Mouse (Mus musculus) midbrain, postnatal 0 days (tissue): Measurements from ENCODE around the gene Ppfibp2. TPM values are rescaled to one million over a fixed set of nuclear protein-coding genes. Genes with fewer than 3 reads are reported as not detected.

ENCODE experiments used
- ATAC-seq: fragments of 200-750 bp; cut with Nextera tagmentation; 2 replicates; pipeline ENCODE4 v1.8.0; 2017; ENCODE audit warnings: moderate number of reproducible peaks, mild to moderate bottlenecking, moderate TSS enrichment, moderate library complexity; ENCODE audit not compliant: low FRiP score
- DNase-seq: peaks from one replicate; pipeline ENCODE4 v3.0.0-alpha.2; 2015; ENCODE audit warnings: low spot score
- H3K27ac ChIP-seq: fragments of 300-500 bp; sonication (generic); 2 replicates; pipeline ENCODE4 v1.5.1; 2014; ENCODE audit warnings: low read depth, mild to moderate bottlenecking, low read length, mixed read lengths
- H3K27me3 ChIP-seq: fragments of 300-500 bp; sonication (generic); 2 replicates; pipeline ENCODE4 v1.6.1; 2014; ENCODE audit warnings: low read length, control low read depth, mixed read lengths; ENCODE audit not compliant: insufficient read depth
- H3K36me3 ChIP-seq: fragments of 300-500 bp; sonication (generic); 2 replicates; pipeline ENCODE4 v1.6.1; 2014; ENCODE audit warnings: low read length, control low read depth, mixed read lengths; ENCODE audit not compliant: insufficient read depth
- H3K4me1 ChIP-seq: fragments of 300-500 bp; sonication (generic); 2 replicates; pipeline ENCODE4 v1.6.1; 2014; ENCODE audit warnings: mild to moderate bottlenecking, control low read depth, antibody characterized with exemption, low read length, mixed read lengths; ENCODE audit not compliant: insufficient read depth
- H3K4me2 ChIP-seq: fragments of 300-500 bp; sonication (generic); 2 replicates; pipeline ENCODE4 v1.6.1; 2014; ENCODE audit warnings: low read depth, mild to moderate bottlenecking, low read length, mixed read lengths; ENCODE audit not compliant: poor library complexity, severe bottlenecking
- H3K4me3 ChIP-seq: fragments of 300-500 bp; sonication (generic); 2 replicates; pipeline ENCODE4 v1.5.1; 2014; ENCODE audit warnings: low read depth, mild to moderate bottlenecking, low read length, moderate library complexity
- H3K9ac ChIP-seq: fragments of 300-500 bp; sonication (generic); replicated peaks from 2 replicates; pipeline ENCODE4 v1.6.1; 2014; ENCODE audit warnings: mild to moderate bottlenecking, low read length, moderate library complexity, mixed read lengths; ENCODE audit not compliant: poor library complexity, severe bottlenecking
- H3K9me3 ChIP-seq: fragments of 300-500 bp; sonication (generic); 2 replicates; pipeline ENCODE4 v1.6.1; 2016; ENCODE audit warnings: low read length, control low read depth
- CTCF ChIP-seq: IDR thresholded peaks from 2 replicates; pipeline ENCODE4 v1.5.1; 2016; ENCODE audit warnings: antibody characterized with exemption, mild to moderate bottlenecking
- WGBS: fragments of 180-500 bp; shearing (Covaris S2); extraction: QIAGEN DNeasy Blood & Tissue Kit; methylation state at CpG from one replicate; pipeline ENCODE4 v1.1.7; 2014; 5-methylcytosine and 5-hydroxymethylcytosine counted together
- polyA plus RNA-seq: library from polyadenylated mRNA; unstranded; fragments of >200 nt; fragmentation: Nextera tagmentation; extraction: Ambion mirVana; gene quantifications from 2 replicates; pipeline ENCODE4 v1.2.1, GENCODE M21; 2015
- total RNA-seq: library from RNA; depleted of rRNA; stranded (reverse); fragments of >200 nt; gene quantifications from 2 replicates; pipeline ENCODE4 v1.2.3, GENCODE M21; 2014

Gene Ppfibp2
- total and polyA plus RNA-seq, 2 experiments from 2014 or later, result 1.2 to 2.6 TPM

- Histone ChIP-seq H3K4me3 (no peak overlapping the region), H3K9ac (no peak overlapping the region), H3K27me3 (no peaks in the 10 kb centered on the region), H3K9me3 (no peaks in the 10 kb centered on the region), H3K4me1 (no peaks in the 10 kb centered on the region), H3K4me2 (no peak overlapping the region), H3K27ac (no peak overlapping the region), H3K36me3 (no peaks in the 10 kb centered on the region)
- DNase-seq (no peak), ATAC-seq (no peak)
- WGBS, result 79% methylated on average over 2 of the region's 2 CpGs
- TF ChIP-seq CTCF, result no peak
These were observed 86.3 kb downstream of the Ppfibp2 start for GRCm38 (mm10) chr7:107681306-107681705.

GRCm38 (mm10) chr7:107683162-107683561, 88.2 kb downstream of the Ppfibp2 start:
- H3K36me3 ChIP-seq, result no peaks in the 10 kb centered on the region
- no peak overlapping the region for H3K4me2 ChIP-seq

GRCm38 (mm10) chr7:107683622-107684021, 88.6 kb downstream of the Ppfibp2 start:
- Histone ChIP-seq H3K4me3 (no peak overlapping the region), H3K9me3 (no peaks in the 10 kb centered on the region), H3K9ac (no peak overlapping the region), H3K36me3 (no peaks in the 10 kb centered on the region), H3K4me2 (no peak overlapping the region), H3K27ac (no peak overlapping the region), H3K4me1 (no peaks in the 10 kb centered on the region), H3K27me3 (no peaks in the 10 kb centered on the region)
- no peak for DNase-seq
- WGBS, result 88% methylated on average over 3 of the region's 3 CpGs
- no peak for TF ChIP-seq CTCF
- no peak for ATAC-seq

More at GRCm38 (mm10) chr7:107683162-107683561, 88.2 kb downstream of the Ppfibp2 start:
- DNase-seq (no peak), ATAC-seq (no peak)
- Histone ChIP-seq H3K4me3 (no peak overlapping the region), H3K9ac (no peak overlapping the region), H3K27ac (no peak overlapping the region), H3K9me3 (no peaks in the 10 kb centered on the region), H3K27me3 (no peaks in the 10 kb centered on the region), H3K4me1 (no peaks in the 10 kb centered on the region)
- WGBS, result 83% methylated on average over 4 of the region's 4 CpGs
- no peak for TF ChIP-seq CTCF

- Histone ChIP-seq H3K4me2 (no peak overlapping the region), H3K4me3 (no peak overlapping the region), H3K9ac (no peak overlapping the region), H3K9me3 (no peaks in the 10 kb centered on the region), H3K4me1 (no peaks in the 10 kb centered on the region), H3K36me3 (no peaks in the 10 kb centered on the region), H3K27ac (no peak overlapping the region), H3K27me3 (no peaks in the 10 kb centered on the region)
- WGBS, result 85% methylated on average over 8 of the region's 8 CpGs
- no peak for DNase-seq
- no peak for ATAC-seq
- TF ChIP-seq CTCF, result no peak
These were observed 90.4 kb downstream of the Ppfibp2 start for GRCm38 (mm10) chr7:107685238-107685954.

- no peak for DNase-seq
- H3K9me3 ChIP-seq, result no peaks in the 10 kb centered on the region
- 92% methylated on average over 7 of the region's 7 CpGs for WGBS
These were observed 90.9 kb downstream of the Ppfibp2 start for GRCm38 (mm10) chr7:107685955-107686285.

GRCm38 (mm10) chr7:107687412-107687811, 92.4 kb downstream of the Ppfibp2 start:
- no peak for TF ChIP-seq CTCF
- Histone ChIP-seq H3K4me3 (no peak overlapping the region), H3K36me3 (no peaks in the 10 kb centered on the region), H3K27ac (no peak overlapping the region), H3K4me1 (no peaks in the 10 kb centered on the region), H3K4me2 (no peak overlapping the region), H3K9ac (no peak overlapping the region), H3K9me3 (no peaks in the 10 kb centered on the region), H3K27me3 (no peaks in the 10 kb centered on the region; the same call in 1 of the 2 replicates)
- WGBS, result 31% methylated on average over 3 of the region's 3 CpGs
- ATAC-seq, result no peak
- no peak for DNase-seq

More at GRCm38 (mm10) chr7:107685955-107686285, 90.9 kb downstream of the Ppfibp2 start:
- no peak overlapping the region for H3K4me3 ChIP-seq
- no peak overlapping the region for H3K9ac ChIP-seq
- no peaks in the 10 kb centered on the region for H3K36me3 ChIP-seq
- no peak overlapping the region for H3K27ac ChIP-seq
- no peaks in the 10 kb centered on the region; the same call in 1 of the 2 replicates for H3K27me3 ChIP-seq
- no peaks in the 10 kb centered on the region for H3K4me1 ChIP-seq
- H3K4me2 ChIP-seq, result no peak overlapping the region
- no peak for TF ChIP-seq CTCF
- no peak for ATAC-seq
